Mouse (Mus musculus): ENCODE measurements around the gene Ccdc87. TPM values are rescaled to one million over a fixed set of nuclear protein-coding genes. Genes with fewer than 3 reads are reported as not detected.

Gene Ccdc87
- polyA plus RNA-seq, 1 experiment from 2014 or later, result 0.62 TPM

GRCm38 (mm10) chr19:4876755-4877154, 37.6 kb downstream of the Ccdc87 start:
- WGBS, result 57% methylated on average over 3 of the region's 3 CpGs
- no peak for ATAC-seq
- no peak overlapping the region for H3K4me2 ChIP-seq (ENCODE audit: low read length)
- no peak overlapping the region for H3K4me3 ChIP-seq (replicated peaks; ENCODE audit: low read length)
- no peaks in the 10 kb centered on the region for H3K9me3 ChIP-seq (ENCODE audit: control insufficient read depth, low read length)
- no peaks in the 10 kb centered on the region for H3K36me3 ChIP-seq (ENCODE audit: control insufficient read depth, insufficient read depth)
- peaks cover 15% of the 10 kb centered on the region for H3K4me1 ChIP-seq (replicated peaks; ENCODE audit: control insufficient read depth, insufficient read depth, low read length)
- H3K27me3 ChIP-seq (replicated peaks; ENCODE audit: control insufficient read depth, insufficient read depth, low read length), result peaks cover 6% of the 10 kb centered on the region; the same call in 1 of the 2 replicates
- H3K9ac ChIP-seq (replicated peaks; ENCODE audit: low read depth, low read length), result no peak overlapping the region
- no peak overlapping the region for H3K27ac ChIP-seq (ENCODE audit: low read length)

GRCm38 (mm10) chr19:4877785-4878184, 38.6 kb downstream of the Ccdc87 start, which contains the start of gene Actn3:
Actn3 (minus strand) TSS chr19:4877909.
- H3K9me3 ChIP-seq (ENCODE audit: control insufficient read depth, low read length), result no peaks in the 10 kb centered on the region
- WGBS, result 3% methylated on average over 17 of the region's 17 CpGs
- ATAC-seq, result no peak; the same call in 1 of the 2 replicates
- H3K4me3 ChIP-seq (replicated peaks; ENCODE audit: low read length), result peak within 1 kb of the TSS; percentile 91
- no peaks in the 10 kb centered on the region for H3K36me3 ChIP-seq (ENCODE audit: control insufficient read depth, insufficient read depth)
- H3K27me3 ChIP-seq (replicated peaks; ENCODE audit: control insufficient read depth, insufficient read depth, low read length), result peaks cover 6% of the 10 kb centered on the region; the same call in 1 of the 2 replicates
- H3K4me1 ChIP-seq (replicated peaks; ENCODE audit: control insufficient read depth, insufficient read depth, low read length), result peaks cover 15% of the 10 kb centered on the region
- H3K9ac ChIP-seq (replicated peaks; ENCODE audit: low read depth, low read length), result peak within 1 kb of the TSS; percentile 89
- peak within 1 kb of the TSS; percentile 63; the same call in 1 of the 2 replicates for H3K27ac ChIP-seq (ENCODE audit: low read length)
- H3K4me2 ChIP-seq (ENCODE audit: low read length), result peak within 1 kb of the TSS; percentile 54

DNA sequence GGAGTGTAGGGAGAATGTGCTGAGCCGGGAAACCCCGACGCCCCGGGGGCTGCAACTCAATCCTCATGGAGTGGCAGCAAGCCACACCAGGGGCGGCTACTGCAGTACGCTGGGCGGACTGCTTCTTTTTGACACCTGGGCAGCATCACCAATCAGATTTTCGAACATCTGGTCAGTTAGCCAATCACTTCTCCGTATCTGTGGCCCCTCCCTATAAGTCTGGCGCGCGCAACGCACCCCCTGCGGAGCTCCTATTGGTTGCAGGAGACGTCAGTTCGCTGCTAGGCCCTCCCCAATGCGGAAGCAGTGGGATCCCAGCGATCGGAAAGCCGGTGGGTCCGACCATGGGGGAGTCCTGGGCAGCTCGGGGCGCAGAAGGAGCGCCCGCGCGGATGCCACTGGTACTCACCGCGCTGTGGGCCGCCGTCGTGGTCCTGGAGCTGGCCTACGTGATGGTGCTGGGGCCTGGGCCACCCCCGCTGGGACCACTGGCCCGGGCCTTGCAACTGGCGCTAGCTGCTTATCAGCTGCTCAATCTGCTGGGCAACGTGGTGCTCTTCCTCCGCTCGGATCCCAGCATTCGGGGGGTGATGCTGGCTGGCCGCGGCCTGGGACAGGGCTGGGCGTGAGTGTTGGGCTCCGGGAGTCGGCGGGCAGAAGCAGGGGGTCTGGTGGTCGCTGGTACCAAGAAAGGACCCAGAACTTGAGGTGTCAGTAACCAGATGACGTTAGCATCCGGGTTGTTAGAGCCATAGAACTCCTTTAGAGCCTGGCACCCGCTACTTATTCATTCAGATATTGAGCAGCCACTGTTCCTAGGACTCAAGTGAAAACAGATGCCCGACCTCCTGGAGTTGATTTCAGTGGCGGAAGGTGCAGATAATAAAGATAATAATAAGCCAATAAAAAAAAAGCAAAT, 39.5 kb downstream of the Ccdc87 start, which contains the start of gene Zdhhc24:
Gene Zdhhc24, plus strand, starts transcription at position 264 of the 919 bp plus-strand sequence.
- peak within 1 kb of the TSS; percentile 63; the same call in 1 of the 2 replicates for H3K27ac ChIP-seq (ENCODE audit: low read length)
- peak within 1 kb of the TSS; percentile 89 for H3K9ac ChIP-seq (replicated peaks; ENCODE audit: low read depth, low read length)
- H3K4me1 ChIP-seq (replicated peaks; ENCODE audit: control insufficient read depth, insufficient read depth, low read length), result peaks cover 15% of the 10 kb centered on the region
- no peaks in the 10 kb centered on the region for H3K36me3 ChIP-seq (ENCODE audit: control insufficient read depth, insufficient read depth)
- H3K27me3 ChIP-seq (replicated peaks; ENCODE audit: control insufficient read depth, insufficient read depth, low read length), result peaks cover 6% of the 10 kb centered on the region; the same call in 1 of the 2 replicates
- ATAC-seq, result peak; percentile 99
- WGBS, result 1% methylated on average over 52 of the region's 52 CpGs
- H3K4me3 ChIP-seq (replicated peaks; ENCODE audit: low read length), result peak within 1 kb of the TSS; percentile 91
- peak within 1 kb of the TSS; percentile 54 for H3K4me2 ChIP-seq (ENCODE audit: low read length)
- H3K9me3 ChIP-seq (ENCODE audit: control insufficient read depth, low read length), result no peaks in the 10 kb centered on the region

- peaks cover 2% of the 10 kb centered on the region; the same call in 1 of the 2 replicates for H3K36me3 ChIP-seq (ENCODE audit: control insufficient read depth, insufficient read depth)
- peaks cover 6% of the 10 kb centered on the region; the same call in 1 of the 2 replicates for H3K27me3 ChIP-seq (replicated peaks; ENCODE audit: control insufficient read depth, insufficient read depth, low read length)
- no peak overlapping the region for H3K27ac ChIP-seq (ENCODE audit: low read length)
- 71% methylated on average over 10 of the region's 10 CpGs for WGBS
- no peaks in the 10 kb centered on the region for H3K9me3 ChIP-seq (ENCODE audit: control insufficient read depth, low read length)
- H3K9ac ChIP-seq (replicated peaks; ENCODE audit: low read depth, low read length), result no peak overlapping the region
- peaks cover 15% of the 10 kb centered on the region for H3K4me1 ChIP-seq (replicated peaks; ENCODE audit: control insufficient read depth, insufficient read depth, low read length)
- peak overlapping the region; percentile 54 for H3K4me2 ChIP-seq (ENCODE audit: low read length)
- peak overlapping the region; percentile 91 for H3K4me3 ChIP-seq (replicated peaks; ENCODE audit: low read length)
- ATAC-seq, result no peak
Measured at GRCm38 (mm10) chr19:4879324-4879703, 40.1 kb downstream of the Ccdc87 start.

DNA sequence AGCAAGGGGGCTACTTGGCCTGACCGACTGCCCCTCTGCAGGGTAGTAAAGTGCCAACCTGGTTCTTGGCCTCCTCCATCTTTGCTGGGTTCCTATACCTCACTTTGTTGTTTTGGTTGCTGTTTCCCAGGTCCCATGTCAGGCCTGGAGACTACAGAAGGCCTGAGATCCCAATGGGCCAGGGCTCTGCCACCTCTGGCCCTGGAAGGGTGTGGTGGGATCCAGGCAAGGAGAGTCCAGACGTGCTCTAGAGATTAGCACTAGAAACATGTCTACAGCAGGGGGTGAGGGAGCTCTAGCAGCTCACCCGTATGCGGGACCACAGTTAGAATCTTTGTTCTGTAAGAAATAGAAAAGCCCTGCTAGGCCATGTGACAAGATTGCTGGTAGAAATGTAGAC, 44.8 kb downstream of the Ccdc87 start:
- ATAC-seq, result no peak

GRCm38 (mm10) chr19:4889791-4890190, 50.6 kb downstream of the Ccdc87 start:
- Histone ChIP-seq H3K4me3 (replicated peaks; ENCODE audit: low read length) (no peak overlapping the region), H3K4me2 (ENCODE audit: low read length) (no peak overlapping the region), H3K9me3 (ENCODE audit: control insufficient read depth, low read length) (no peaks in the 10 kb centered on the region), H3K27ac (ENCODE audit: low read length) (no peak overlapping the region), H3K36me3 (ENCODE audit: control insufficient read depth, insufficient read depth) (no peaks in the 10 kb centered on the region; the same call in 1 of the 2 replicates), H3K9ac (replicated peaks; ENCODE audit: low read depth, low read length) (no peak overlapping the region), H3K27me3 (replicated peaks; ENCODE audit: control insufficient read depth, insufficient read depth, low read length) (no peaks in the 10 kb centered on the region), H3K4me1 (replicated peaks; ENCODE audit: control insufficient read depth, insufficient read depth, low read length) (no peaks in the 10 kb centered on the region)
- 87% methylated on average over 10 of the region's 10 CpGs for WGBS
- no peak for ATAC-seq

More for the DNA sequence above, 44.8 kb downstream of the Ccdc87 start:
- Histone ChIP-seq H3K9ac (replicated peaks; ENCODE audit: low read depth, low read length) (no peak overlapping the region), H3K27ac (ENCODE audit: low read length) (no peak overlapping the region), H3K36me3 (ENCODE audit: control insufficient read depth, insufficient read depth) (peaks cover 2% of the 10 kb centered on the region; the same call in 1 of the 2 replicates), H3K4me1 (replicated peaks; ENCODE audit: control insufficient read depth, insufficient read depth, low read length) (peaks cover 8% of the 10 kb centered on the region), H3K4me3 (replicated peaks; ENCODE audit: low read length) (no peak overlapping the region), H3K27me3 (replicated peaks; ENCODE audit: control insufficient read depth, insufficient read depth, low read length) (no peaks in the 10 kb centered on the region), H3K9me3 (ENCODE audit: control insufficient read depth, low read length) (no peaks in the 10 kb centered on the region), H3K4me2 (ENCODE audit: low read length) (no peak overlapping the region)
- 88% methylated on average over 4 of the region's 4 CpGs for WGBS

DNA sequence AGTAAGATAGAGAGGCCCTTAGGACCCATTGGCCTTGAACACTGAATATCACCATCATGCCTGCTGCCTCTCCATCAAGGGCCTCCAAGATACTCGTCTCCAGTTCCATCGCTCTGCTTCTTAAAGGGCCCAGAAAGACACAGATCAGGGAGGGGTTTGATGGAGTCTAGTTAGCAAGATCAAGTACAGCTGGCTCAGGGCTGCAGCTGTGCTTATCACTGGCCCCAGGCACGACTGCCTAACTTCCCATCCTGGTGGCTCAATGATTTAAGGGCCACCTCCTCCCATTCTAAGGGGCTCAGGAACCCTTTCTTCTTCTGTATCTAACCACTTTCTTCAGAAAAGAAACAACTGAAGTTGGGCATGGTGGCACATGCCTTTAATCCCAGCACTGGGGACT, 52.6 kb downstream of the Ccdc87 start:
- H3K27me3 ChIP-seq (replicated peaks; ENCODE audit: control insufficient read depth, insufficient read depth, low read length), result no peaks in the 10 kb centered on the region
- no peak overlapping the region for H3K4me2 ChIP-seq (ENCODE audit: low read length)
- H3K9ac ChIP-seq (replicated peaks; ENCODE audit: low read depth, low read length), result no peak overlapping the region
- H3K27ac ChIP-seq (ENCODE audit: low read length), result no peak overlapping the region
- ATAC-seq, result no peak
- no peaks in the 10 kb centered on the region for H3K9me3 ChIP-seq (ENCODE audit: control insufficient read depth, low read length)
- WGBS, result 92% methylated on average over 3 of the region's 3 CpGs
- no peaks in the 10 kb centered on the region for H3K4me1 ChIP-seq (replicated peaks; ENCODE audit: control insufficient read depth, insufficient read depth, low read length)
- H3K4me3 ChIP-seq (replicated peaks; ENCODE audit: low read length), result no peak overlapping the region
- H3K36me3 ChIP-seq (ENCODE audit: control insufficient read depth, insufficient read depth), result no peaks in the 10 kb centered on the region; the same call in 1 of the 2 replicates

Other genes starting within 250 kb of the Ccdc87 start
- gene Lrfn4, start 223.7 kb upstream of the Ccdc87 start, polyA plus RNA-seq (2015; fragmentation: Nextera tagmentation; extraction: Ambion mirVana), result 8.9 and 9.2 TPM in 2 replicates
- 53.8 and 59.0 TPM in 2 replicates for gene Rce1, start 213.7 kb upstream of the Ccdc87 start, polyA plus RNA-seq (2015; fragmentation: Nextera tagmentation; extraction: Ambion mirVana)
- 6.4 and 8.9 TPM in 2 replicates for gene Gm960, start 140.7 kb upstream of the Ccdc87 start, polyA plus RNA-seq (2015; fragmentation: Nextera tagmentation; extraction: Ambion mirVana)
- gene Sptbn2, start 128.2 kb upstream of the Ccdc87 start, polyA plus RNA-seq (2015; fragmentation: Nextera tagmentation; extraction: Ambion mirVana), result 37.1 and 40.3 TPM in 2 replicates
- gene Rbm4b, start 82.9 kb upstream of the Ccdc87 start, polyA plus RNA-seq (2015; fragmentation: Nextera tagmentation; extraction: Ambion mirVana), result 189 and 196 TPM in 2 replicates
- gene Rbm4, start 45.5 kb upstream of the Ccdc87 start, polyA plus RNA-seq (2015; fragmentation: Nextera tagmentation; extraction: Ambion mirVana), result 98.5 and 110 TPM in 2 replicates
- 29.8 and 32.7 TPM in 2 replicates for gene Gm21992, start 27.8 kb upstream of the Ccdc87 start, polyA plus RNA-seq (2015; fragmentation: Nextera tagmentation; extraction: Ambion mirVana)
- 86.0 and 91.1 TPM in 2 replicates for gene Rbm14, start 27.7 kb upstream of the Ccdc87 start, polyA plus RNA-seq (2015; fragmentation: Nextera tagmentation; extraction: Ambion mirVana)
- 34.7 and 38.6 TPM in 2 replicates for gene Ccs, start within 50 bp of the Ccdc87 start, polyA plus RNA-seq (2015; fragmentation: Nextera tagmentation; extraction: Ambion mirVana)
- 59.2 and 73.6 TPM in 2 replicates for gene Ctsf, start 15.8 kb downstream of the Ccdc87 start, polyA plus RNA-seq (2015; fragmentation: Nextera tagmentation; extraction: Ambion mirVana)
- 0.86 and 0.94 TPM in 2 replicates for gene Actn3, start 38.5 kb downstream of the Ccdc87 start, polyA plus RNA-seq (2015; fragmentation: Nextera tagmentation; extraction: Ambion mirVana)
- 22.8 and 26.8 TPM in 2 replicates for gene Zdhhc24, start 39.3 kb downstream of the Ccdc87 start, polyA plus RNA-seq (2015; fragmentation: Nextera tagmentation; extraction: Ambion mirVana)
- gene Bbs1, start 67.3 kb downstream of the Ccdc87 start, polyA plus RNA-seq (2015; fragmentation: Nextera tagmentation; extraction: Ambion mirVana), result 8.5 and 10.1 TPM in 2 replicates
- 95.9 and 106 TPM in 2 replicates for gene Dpp3, start 88.9 kb downstream of the Ccdc87 start, polyA plus RNA-seq (2015; fragmentation: Nextera tagmentation; extraction: Ambion mirVana)
- gene Peli3, start 103.8 kb downstream of the Ccdc87 start, polyA plus RNA-seq (2015; fragmentation: Nextera tagmentation; extraction: Ambion mirVana), result 12.0 and 16.5 TPM in 2 replicates
- 106 and 116 TPM in 2 replicates for gene Mrpl11, start 122.8 kb downstream of the Ccdc87 start, polyA plus RNA-seq (2015; fragmentation: Nextera tagmentation; extraction: Ambion mirVana)
- gene Npas4, start 150.9 kb downstream of the Ccdc87 start, polyA plus RNA-seq (2015; fragmentation: Nextera tagmentation; extraction: Ambion mirVana), result 0.21 and 0.71 TPM in 2 replicates
- gene Slc29a2, start 184.5 kb downstream of the Ccdc87 start, polyA plus RNA-seq (2015; fragmentation: Nextera tagmentation; extraction: Ambion mirVana), result 11.2 and 13.4 TPM in 2 replicates
- gene B4gat1, start 199.5 kb downstream of the Ccdc87 start, polyA plus RNA-seq (2015; fragmentation: Nextera tagmentation; extraction: Ambion mirVana), result 58.2 and 62.5 TPM in 2 replicates
- 2.1 and 2.9 TPM in 2 replicates for gene AC124502.3, start 199.5 kb downstream of the Ccdc87 start, polyA plus RNA-seq (2015; fragmentation: Nextera tagmentation; extraction: Ambion mirVana)
- 50.2 and 51.2 TPM in 2 replicates for gene Brms1, start 202.0 kb downstream of the Ccdc87 start, polyA plus RNA-seq (2015; fragmentation: Nextera tagmentation; extraction: Ambion mirVana)
- gene Rin1, start 211.1 kb downstream of the Ccdc87 start, polyA plus RNA-seq (2015; fragmentation: Nextera tagmentation; extraction: Ambion mirVana), result 1.3 and 1.9 TPM in 2 replicates
- 11.9 and 14.3 TPM in 2 replicates for gene Cd248, start 228.7 kb downstream of the Ccdc87 start, polyA plus RNA-seq (2015; fragmentation: Nextera tagmentation; extraction: Ambion mirVana)
- gene Tmem151a, start 246.2 kb downstream of the Ccdc87 start, polyA plus RNA-seq (2015; fragmentation: Nextera tagmentation; extraction: Ambion mirVana), result 8.0 and 15.8 TPM in 2 replicates
- gene Yif1a, start 249.2 kb downstream of the Ccdc87 start, polyA plus RNA-seq (2015; fragmentation: Nextera tagmentation; extraction: Ambion mirVana), result 54.0 and 56.0 TPM in 2 replicates

Data from forebrain, embryonic 16.5 days (tissue).